Comparison of ENCODE assay signal across 8 mouse cellular contexts in the genomic region with DNA sequence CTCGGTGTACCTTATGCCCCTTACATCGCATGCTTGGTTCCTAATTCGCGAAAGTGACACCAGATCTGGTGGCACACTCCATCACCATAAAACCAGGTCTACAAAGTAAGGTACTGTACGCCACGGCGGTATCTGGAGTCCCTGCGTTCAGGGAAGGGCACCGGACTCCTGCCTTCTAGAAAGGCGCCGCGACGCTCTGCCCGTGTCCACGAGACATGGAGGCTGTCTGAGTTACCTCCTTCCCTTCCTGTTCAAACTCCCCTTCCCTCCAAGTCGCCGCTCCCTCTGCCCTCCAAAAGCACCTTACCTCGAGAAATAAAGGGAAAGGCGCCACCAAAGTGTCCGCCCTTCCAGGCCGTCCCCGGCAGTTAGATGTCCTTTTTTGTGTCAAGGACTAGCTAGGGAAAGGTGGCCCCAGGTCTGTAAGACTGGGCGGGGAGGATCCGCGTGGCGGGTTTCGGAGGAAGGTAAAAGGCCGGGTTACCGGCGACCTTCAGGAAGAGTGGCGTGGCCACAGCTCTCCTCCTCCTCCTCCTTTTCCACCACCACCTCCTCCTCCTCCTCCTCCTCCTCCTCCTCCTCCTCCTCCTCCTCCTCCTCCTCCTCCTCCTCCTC. TPM values are rescaled to one million over a fixed set of nuclear protein-coding genes. Genes with fewer than 3 reads are reported as not detected.
DNase-seq lines count a peak whose midpoint lies in the region; ATAC-seq and TF ChIP-seq lines count a peak whose summit lies in the region.

No protein-coding gene starts in this region.

- H3K27me3 ChIP-seq in lung, embryonic 14.5 days (ENCODE audit: insufficient read depth, low read length) = no peaks in the 10 kb centered on the region; the same call in 1 of the 2 replicates
- H3K27me3 ChIP-seq in forebrain, embryonic 13.5 days = no peaks in the 10 kb centered on the region
- no peaks in the 10 kb centered on the region for H3K27me3 ChIP-seq in kidney, embryonic 15.5 days

- peak overlapping the region; percentile 98 for H3K27ac ChIP-seq in lung, embryonic 14.5 days (ENCODE audit: low read depth)
- H3K27ac ChIP-seq in forebrain, embryonic 13.5 days = peak overlapping the region; percentile 100
- H3K27ac ChIP-seq in kidney, embryonic 15.5 days = peak overlapping the region; percentile 94

- under 1% methylated on average over 31 of the region's 31 CpGs for WGBS in lung, embryonic 14.5 days
- WGBS in forebrain, embryonic 13.5 days = under 1% methylated on average over 31 of the region's 31 CpGs
- under 1% methylated on average over 31 of the region's 31 CpGs for WGBS in kidney, embryonic 15.5 days

- H3K4me1 ChIP-seq in lung, embryonic 14.5 days (ENCODE audit: insufficient read depth) = peaks cover 7% of the 10 kb centered on the region; the same call in 1 of the 2 replicates
- H3K4me1 ChIP-seq in forebrain, embryonic 13.5 days = peaks cover 37% of the 10 kb centered on the region
- H3K4me1 ChIP-seq in kidney, embryonic 15.5 days = peaks cover 36% of the 10 kb centered on the region

- H3K9me3 ChIP-seq in lung, embryonic 14.5 days (ENCODE audit: low read depth, low read length) = no peaks in the 10 kb centered on the region
- no peaks in the 10 kb centered on the region for H3K9me3 ChIP-seq in forebrain, embryonic 13.5 days (replicated peaks)
- no peaks in the 10 kb centered on the region for H3K9me3 ChIP-seq in kidney, embryonic 15.5 days (replicated peaks)

- H3K4me2 ChIP-seq in lung, embryonic 14.5 days = peak overlapping the region; percentile 97
- H3K4me2 ChIP-seq in forebrain, embryonic 13.5 days = peak overlapping the region; percentile 65
- peak overlapping the region; percentile 80 for H3K4me2 ChIP-seq in kidney, embryonic 15.5 days

- peaks cover 8% of the 10 kb centered on the region; the same call in 1 of the 2 replicates for H3K36me3 ChIP-seq in lung, embryonic 14.5 days (ENCODE audit: insufficient read depth)
- H3K36me3 ChIP-seq in forebrain, embryonic 13.5 days (ENCODE audit: poor library complexity, severe bottlenecking) = peaks cover 14% of the 10 kb centered on the region
- H3K36me3 ChIP-seq in kidney, embryonic 15.5 days = no peaks in the 10 kb centered on the region; the same call in 1 of the 2 replicates

- H3K9ac ChIP-seq in lung, embryonic 14.5 days = peak overlapping the region; percentile 87
- H3K9ac ChIP-seq in forebrain, embryonic 13.5 days = peak overlapping the region; percentile 99
- peak overlapping the region; percentile 68 for H3K9ac ChIP-seq in kidney, embryonic 15.5 days

- ATAC-seq in lung, embryonic 14.5 days (ENCODE audit: insufficient read depth) = no peak; the same call in none of the 2 replicates
- ATAC-seq in forebrain, embryonic 13.5 days = peak; percentile 6
- ATAC-seq in kidney, embryonic 15.5 days (replicated peaks; ENCODE audit: low FRiP score) = peak; percentile 13

- TF ChIP-seq CTCF in lung, embryonic 14.5 days (IDR thresholded peaks at IDR 0.05; ENCODE audit: low read depth) = no peak

- DNase-seq in lung, embryonic 14.5 days = peak; percentile 33
- DNase-seq in lung, postnatal 25 days (ENCODE audit: low spot score) = no peak
- DNase-seq in cerebellum, adult 11 months = peak; percentile 31
- peak; percentile 29 for DNase-seq in lung, postnatal 4 days
- DNase-seq in right cerebral cortex, postnatal 25 days = peak; percentile 70
- no peak for DNase-seq in gastrocnemius, postnatal 36 days

- peak overlapping the region; percentile 68 for H3K4me3 ChIP-seq in lung, embryonic 14.5 days (ENCODE audit: low read depth, low read length)
- peak overlapping the region; percentile 87 for H3K4me3 ChIP-seq in forebrain, embryonic 13.5 days
- H3K4me3 ChIP-seq in kidney, embryonic 15.5 days (replicated peaks) = peak overlapping the region; percentile 60

- intact Hi-C loops in gastrocnemius, postnatal 36 days (cut with DNase I) = no loop called here

RNA-seq across cellular contexts. Expression of a gene that starts 0.8 kb away (rescaled TPM):
- polyA plus RNA-seq in lung, embryonic 14.5 days (2014; fragmentation: Nextera tagmentation; extraction: Ambion mirVana) = 70.6 and 71.6 TPM in 2 replicates
- polyA plus RNA-seq in forebrain, embryonic 13.5 days (2015; fragmentation: Nextera tagmentation; extraction: Ambion mirVana) = 138 and 142 TPM in 2 replicates
- polyA plus RNA-seq in kidney, embryonic 15.5 days (2015; fragmentation: Nextera tagmentation; extraction: Ambion mirVana) = 69.9 and 74.8 TPM in 2 replicates
- 1 to 10 TPM in 1 of 2 experiments, under 1 TPM in 1; 0.69 to 2.0 TPM for total RNA-seq in gastrocnemius, postnatal 36 days (2021)

RNA-seq across cellular contexts. Expression of a gene that starts 57.6 kb away (rescaled TPM):
- 174 and 182 TPM in 2 replicates for polyA plus RNA-seq in lung, embryonic 14.5 days (2014; fragmentation: Nextera tagmentation; extraction: Ambion mirVana)
- 148 and 156 TPM in 2 replicates for polyA plus RNA-seq in forebrain, embryonic 13.5 days (2015; fragmentation: Nextera tagmentation; extraction: Ambion mirVana)
- polyA plus RNA-seq in kidney, embryonic 15.5 days (2015; fragmentation: Nextera tagmentation; extraction: Ambion mirVana) = 134 and 138 TPM in 2 replicates
- total RNA-seq in gastrocnemius, postnatal 36 days (2021) = 100 to 1,000 TPM in 1 of 2 experiments, 10 to 100 TPM in 1; 59.7 to 150 TPM

Comparison
In these comparisons a context has a peak if more than half of its experiments do, and no peak if none do; other contexts are left out.
1. DNase-seq: peak in lung, embryonic 14.5 days (single experiment), cerebellum, adult 11 months (single experiment), lung, postnatal 4 days (2 of 2) and right cerebral cortex, postnatal 25 days (single experiment); none in lung, postnatal 25 days (single experiment) and gastrocnemius, postnatal 36 days (0 of 2).
2. Peak in every context shown above with its lines, with median percentiles within 50 percentile points of each other: H3K27ac ChIP-seq, H3K4me2 ChIP-seq, H3K4me3 ChIP-seq and H3K9ac ChIP-seq.